Mouse (Mus musculus) ovary, postnatal 10 days (tissue): ENCODE results near the gene Kif26a.
A peak's percentile ranks its signal among the peaks of the same experiment; 100 is the strongest.

Experiments used
- DNase-seq: peaks from one replicate; pipeline ENCODE4 v3.0.0; 2022; ENCODE audit warnings: low spot score

Kif26a gene

DNA sequence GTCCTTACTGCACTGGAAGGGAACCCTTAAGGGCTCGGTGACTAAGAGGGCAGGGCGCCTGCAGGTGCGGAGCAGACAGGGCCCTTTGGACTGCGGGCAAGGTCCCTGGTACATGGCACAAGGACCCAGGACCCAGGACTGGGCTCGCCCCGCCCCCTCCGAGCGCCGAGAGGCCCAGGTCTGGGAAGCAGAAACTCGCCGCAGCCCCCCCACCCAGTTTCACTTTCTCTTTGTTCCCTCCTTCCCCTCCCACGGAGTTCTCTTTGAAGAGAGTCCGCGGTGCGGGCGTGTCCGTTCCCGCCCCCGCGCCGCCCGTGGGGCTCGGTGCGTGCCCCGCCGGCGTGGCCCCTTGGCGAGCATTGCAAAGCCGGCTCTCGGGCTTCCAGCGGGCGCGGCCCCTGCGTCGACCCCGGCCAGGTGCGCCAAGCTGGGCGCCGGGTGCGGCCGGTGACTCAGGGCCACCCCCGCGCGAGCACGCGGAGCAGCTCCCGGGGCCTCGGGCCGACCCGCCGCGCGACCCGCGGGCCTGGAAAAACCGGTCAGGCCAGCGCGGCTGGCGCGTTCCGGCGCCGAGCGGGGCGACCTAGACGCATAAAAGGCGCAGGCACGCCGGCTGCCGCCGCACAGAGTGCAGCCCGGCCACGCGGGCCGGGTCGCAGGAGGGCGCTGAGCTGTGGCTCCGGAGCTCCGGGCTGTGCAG lies 15.7 kb upstream of the Kif26a start:
- peak; percentile 55 for DNase-seq

DNA sequence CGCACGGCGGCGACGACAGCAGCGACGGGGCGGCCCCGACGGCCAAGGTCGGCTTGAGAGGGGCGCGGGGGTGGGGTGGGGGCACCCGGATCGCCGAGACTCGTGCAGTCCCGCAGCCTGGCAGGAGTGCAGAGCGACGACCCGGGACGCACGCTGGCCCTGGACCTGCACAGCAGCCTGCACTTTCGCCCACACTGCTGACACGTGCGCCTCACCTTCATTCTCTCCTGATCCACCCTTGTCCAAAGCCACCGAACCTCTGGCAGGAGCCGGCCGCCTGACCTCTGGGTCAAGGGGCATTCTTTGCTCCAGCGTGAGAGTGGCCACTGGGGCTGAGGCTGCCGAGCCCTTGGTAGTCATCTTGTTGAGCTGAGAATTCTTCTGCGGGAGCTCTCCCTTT lies 15.1 kb upstream of the Kif26a start:
- DNase-seq: no peak

- no peak for DNase-seq
Observed at GRCm38 (mm10) chr12:112140231-112140630, 5.8 kb upstream of the Kif26a start.

GRCm38 (mm10) chr12:112140745-112141144 lies 5.3 kb upstream of the Kif26a start:
- no peak for DNase-seq

DNA sequence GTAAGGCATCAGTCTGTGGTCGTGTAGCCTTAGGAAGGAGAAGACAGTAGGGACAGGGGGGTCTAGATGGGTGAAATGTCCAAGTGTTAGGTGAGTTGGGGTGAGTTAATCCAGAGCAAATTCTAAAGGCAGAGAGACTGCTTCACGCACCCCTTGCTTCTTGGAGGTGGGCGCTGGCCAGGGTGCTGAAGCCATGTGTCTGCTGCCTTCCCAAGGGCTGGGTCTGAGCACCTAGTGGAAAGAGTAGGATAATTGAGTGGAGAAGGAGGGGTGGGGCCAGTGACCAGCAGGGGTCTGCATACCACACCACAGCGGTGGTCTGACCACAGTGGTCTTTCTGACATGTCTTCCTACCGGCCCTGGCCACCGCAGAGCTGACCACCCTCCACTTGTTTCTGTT lies 4.7 kb upstream of the Kif26a start:
- no peak for DNase-seq

DNA sequence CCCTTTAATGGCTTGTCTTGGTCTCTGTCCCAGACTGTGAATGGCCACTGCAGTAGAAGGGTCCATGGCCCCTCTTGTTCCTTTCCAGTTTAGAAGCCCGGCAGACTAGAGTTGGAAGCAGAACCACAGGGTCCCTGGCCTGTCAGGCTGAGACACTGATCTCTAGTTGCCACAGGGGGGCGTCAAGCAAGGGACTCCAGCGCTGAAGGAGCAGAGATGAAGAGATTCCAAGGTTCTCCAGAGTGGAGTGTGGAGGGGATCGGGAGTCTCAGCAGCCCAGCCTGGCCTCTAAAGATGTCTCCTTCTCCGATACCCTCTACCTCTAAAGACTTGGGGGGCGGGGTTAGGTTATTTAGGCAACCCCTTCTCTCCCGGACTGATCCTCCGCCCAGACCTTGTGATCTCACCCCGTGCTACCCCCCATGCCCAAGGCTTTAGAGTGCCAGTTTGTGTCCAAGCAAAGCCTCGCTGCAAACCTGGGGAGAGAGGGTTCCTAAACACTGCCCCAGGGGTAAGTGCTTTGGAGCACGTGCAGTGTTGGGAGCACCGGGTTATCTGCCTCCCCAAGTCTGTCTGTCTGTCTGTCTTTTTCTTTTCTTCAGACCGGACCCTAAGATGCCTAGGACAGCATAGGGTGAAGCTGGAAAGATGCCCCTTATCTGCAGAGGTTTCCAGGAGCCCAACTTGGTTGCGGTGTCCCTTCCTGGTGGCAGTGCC lies 2.7 kb upstream of the Kif26a start:
- DNase-seq: no peak

DNA sequence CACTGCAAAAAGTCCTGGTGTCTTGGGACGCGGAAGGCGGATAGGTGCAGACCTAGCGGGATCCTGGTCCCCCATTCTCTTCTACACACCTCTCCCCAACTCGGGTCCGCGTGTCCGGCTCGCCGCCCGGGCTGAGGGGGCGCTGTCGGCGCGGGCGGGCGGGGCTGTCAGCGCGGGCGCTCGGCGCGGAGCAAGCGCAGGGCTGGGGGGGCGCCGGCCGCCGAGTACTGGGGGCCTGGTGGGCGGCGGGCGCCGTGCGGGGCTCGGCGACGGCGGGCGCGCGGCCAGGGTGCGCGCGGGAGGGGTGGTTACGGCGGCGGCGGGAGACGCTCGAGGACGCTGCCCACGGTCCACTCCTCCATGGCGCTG lies 2.2 kb upstream of the Kif26a start:
- no peak for DNase-seq

GRCm38 (mm10) chr12:112144377-112145115 lies 1.5 kb upstream of the Kif26a start:
- no peak for DNase-seq

- peak; percentile 88 for DNase-seq
Observed at GRCm38 (mm10) chr12:112145211-112145874, 665 bp upstream of the Kif26a start.

GRCm38 (mm10) chr12:112147365-112147764 lies 1.4 kb downstream of the Kif26a start:
- DNase-seq: no peak

DNA sequence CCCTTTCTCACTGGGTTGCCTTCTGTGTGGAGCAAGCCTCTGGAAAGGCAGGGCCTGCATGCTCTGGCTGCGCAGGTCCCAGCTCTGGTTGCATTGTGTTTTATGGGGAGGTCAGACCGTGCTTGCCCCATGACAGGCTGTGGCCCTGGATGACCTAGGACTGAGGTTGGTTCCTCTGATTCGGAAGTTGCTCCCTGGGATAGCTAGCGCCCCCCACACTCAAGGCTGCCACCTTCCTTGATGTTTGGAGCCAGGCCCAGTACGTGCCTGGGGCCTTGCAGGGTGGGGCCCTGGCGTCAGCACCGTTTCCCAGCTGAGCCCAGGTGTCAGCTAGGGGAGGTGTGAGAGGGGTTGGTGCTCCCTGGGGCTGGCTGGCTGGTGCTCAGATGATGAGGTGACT lies 4.0 kb downstream of the Kif26a start:
- no peak for DNase-seq

DNA sequence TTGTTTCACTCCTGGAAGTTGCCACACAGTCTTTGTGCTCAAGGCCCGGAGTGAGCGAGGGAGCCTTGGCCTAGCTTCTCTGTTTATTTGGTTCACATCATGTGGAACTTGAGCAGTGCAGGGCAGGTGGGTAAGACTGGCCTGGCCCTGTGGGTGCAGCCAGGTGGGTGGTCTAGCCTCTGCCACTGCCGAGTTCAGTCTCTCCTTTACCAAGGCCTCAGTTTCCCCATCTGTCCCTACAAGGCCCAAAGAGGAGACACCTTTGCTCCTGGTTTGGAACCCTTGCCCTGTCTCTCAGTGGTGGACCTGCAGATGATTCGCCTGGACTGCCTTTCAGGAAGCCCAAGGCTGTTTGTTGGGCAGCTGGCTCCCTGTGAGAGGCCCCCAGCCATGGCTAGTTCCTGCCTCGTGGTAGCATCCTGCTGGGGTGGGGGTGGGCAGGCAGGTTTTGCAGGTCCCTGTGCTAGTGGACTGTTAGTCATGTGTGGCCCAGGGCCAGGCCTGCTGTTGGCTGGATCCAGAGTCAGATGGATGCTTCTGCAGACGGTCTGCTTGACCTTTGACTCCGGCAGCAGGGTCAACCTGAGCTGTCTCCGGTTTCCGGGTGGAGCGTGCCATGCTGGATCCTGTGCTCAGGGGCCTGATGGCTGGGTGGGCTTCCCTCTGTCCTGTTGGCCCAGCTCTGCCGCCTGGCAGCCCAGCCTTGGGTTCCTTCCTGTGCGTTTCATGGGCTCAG lies 5.4 kb downstream of the Kif26a start:
- DNase-seq: no peak

DNA sequence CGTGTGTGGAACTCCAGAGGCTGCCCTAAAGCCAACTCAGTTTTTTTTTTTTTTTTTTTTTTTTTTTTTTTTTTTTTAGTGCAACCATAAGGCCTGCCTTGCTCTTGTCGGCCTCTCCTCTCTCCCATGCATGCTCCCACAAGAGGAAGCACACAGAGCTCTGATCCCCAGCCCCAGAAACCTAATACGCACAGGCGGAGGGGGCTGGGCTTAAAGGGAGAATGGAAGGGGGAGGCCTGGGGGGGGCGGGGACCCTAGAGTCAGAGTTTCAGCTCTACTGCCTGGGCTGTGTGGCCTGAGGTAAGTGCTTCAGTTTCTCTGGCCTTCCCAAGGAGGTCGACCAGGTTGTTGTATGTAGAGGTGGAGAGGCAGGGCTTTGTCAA lies 6.0 kb downstream of the Kif26a start:
- no peak for DNase-seq

DNA sequence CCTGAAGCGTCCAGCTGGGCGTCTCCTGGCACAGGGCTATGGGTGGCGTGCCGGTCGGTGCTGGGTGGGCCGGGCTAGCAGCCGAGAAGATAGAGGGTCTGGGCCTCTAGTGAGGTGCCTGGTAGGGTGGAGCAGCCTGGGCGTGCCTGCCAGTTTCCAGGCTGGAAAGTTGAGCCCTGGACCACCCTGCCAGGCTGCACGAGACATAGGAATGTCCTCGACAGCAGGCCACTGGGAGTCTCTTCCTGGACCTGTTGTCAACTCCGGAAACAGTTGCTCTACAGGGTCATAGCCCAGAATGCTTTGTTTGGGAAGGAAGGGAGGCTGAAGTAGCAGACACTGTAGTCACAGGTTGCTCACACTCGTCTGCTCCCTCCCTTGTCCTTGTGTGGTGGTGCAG lies 7.6 kb downstream of the Kif26a start:
- no peak for DNase-seq

DNA sequence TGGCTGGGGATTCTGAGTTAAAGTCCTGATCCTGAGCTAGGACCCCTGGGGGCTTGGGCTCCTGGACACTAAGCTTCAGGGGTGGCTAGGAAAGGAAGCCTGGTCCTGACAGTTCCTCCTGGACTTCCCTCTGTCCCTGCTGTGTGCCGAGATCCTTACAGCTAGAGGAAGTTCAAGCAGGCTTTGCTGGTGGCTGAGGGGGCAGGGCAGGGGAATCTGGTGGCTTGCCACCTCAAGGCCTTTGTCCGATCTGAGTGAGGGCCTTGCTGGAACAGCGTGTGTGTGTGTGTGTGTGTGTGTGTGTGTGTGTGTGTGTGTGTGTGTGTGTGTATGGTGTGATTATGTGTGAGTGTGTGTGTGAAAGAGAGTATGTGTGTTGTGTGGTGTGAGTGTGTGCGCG lies 8.5 kb downstream of the Kif26a start:
- no peak for DNase-seq

DNA sequence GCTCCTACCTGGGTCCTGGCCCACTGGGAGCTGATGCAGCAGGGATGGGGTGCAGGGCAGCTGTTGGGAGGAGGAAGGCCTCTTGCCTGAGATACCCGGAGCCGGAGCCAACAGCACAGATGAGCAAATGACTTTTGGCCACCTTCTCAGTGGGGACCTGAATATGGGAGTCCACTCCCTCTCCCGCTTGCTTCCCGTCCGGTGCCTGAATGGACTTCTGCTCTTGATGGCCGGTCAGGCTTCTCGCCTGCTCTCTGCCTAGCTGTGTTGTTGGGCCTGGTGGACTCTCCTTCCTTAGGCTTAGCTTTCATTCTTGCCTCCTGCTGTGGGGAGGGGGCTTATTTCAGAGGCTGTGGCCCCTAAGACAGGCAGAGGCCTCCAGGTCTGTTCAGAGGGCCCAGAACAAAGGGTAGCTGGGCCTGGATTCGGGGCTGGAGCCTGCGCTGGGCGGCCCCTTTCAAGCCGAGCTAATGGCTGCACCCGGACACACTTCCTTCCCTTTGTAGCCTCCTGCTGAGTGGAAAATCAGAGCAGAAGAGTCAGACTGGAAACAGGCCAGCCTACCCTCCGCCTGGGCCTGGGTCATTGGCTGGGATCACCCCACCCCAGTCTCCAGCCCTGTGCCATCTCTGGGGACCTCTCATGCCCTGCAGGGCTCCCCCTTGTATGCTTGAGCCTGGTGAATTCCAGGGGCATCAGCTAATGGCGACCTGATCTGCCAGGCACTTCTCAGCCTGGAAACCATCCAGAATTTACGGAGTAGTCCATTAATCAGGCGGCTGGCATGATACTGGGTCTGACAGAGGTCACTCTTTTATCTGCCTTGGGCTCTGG lies 9.4 kb downstream of the Kif26a start:
- no peak for DNase-seq

DNA sequence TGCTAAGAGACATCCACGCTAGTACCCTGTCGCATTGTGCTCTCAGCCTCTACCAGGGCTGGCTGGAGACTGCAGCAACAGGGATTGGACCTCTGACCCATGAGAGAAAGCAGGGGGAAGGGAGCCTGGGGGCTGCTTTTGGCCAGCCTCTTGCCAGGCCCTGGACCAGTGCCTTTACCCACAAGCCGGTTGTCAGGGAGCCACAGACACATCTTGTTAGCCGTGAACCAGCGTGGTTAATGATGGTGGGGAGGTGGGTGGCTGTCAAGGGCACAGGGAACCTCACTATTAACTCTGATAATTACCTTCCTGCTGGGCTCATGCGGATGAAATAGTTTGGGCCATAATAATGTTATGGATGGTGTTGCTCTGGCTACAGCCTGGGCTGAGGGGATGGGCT lies 10.8 kb downstream of the Kif26a start:
- DNase-seq: no peak

DNA sequence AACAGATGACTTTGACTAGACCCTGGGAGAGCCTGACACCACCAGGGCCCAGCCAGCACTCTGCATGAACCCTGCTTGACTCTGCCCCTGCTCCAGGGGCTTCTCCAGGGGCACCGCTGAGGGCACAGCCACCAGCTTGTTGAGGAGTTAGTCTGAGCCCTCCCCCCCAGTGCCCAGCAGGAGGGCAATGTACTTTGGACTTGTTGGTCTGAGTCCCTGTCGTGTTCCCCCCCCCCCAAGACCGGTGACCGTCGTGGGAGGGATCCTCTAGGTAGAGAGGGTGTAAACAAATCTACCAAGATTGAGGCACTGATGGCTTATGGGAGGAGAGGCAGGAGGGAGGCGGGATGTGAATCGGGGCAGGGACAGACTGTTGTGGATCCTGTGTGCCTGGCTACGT lies 12.2 kb downstream of the Kif26a start:
- DNase-seq: no peak

GRCm38 (mm10) chr12:112158784-112159183 lies 12.8 kb downstream of the Kif26a start:
- no peak for DNase-seq

DNA sequence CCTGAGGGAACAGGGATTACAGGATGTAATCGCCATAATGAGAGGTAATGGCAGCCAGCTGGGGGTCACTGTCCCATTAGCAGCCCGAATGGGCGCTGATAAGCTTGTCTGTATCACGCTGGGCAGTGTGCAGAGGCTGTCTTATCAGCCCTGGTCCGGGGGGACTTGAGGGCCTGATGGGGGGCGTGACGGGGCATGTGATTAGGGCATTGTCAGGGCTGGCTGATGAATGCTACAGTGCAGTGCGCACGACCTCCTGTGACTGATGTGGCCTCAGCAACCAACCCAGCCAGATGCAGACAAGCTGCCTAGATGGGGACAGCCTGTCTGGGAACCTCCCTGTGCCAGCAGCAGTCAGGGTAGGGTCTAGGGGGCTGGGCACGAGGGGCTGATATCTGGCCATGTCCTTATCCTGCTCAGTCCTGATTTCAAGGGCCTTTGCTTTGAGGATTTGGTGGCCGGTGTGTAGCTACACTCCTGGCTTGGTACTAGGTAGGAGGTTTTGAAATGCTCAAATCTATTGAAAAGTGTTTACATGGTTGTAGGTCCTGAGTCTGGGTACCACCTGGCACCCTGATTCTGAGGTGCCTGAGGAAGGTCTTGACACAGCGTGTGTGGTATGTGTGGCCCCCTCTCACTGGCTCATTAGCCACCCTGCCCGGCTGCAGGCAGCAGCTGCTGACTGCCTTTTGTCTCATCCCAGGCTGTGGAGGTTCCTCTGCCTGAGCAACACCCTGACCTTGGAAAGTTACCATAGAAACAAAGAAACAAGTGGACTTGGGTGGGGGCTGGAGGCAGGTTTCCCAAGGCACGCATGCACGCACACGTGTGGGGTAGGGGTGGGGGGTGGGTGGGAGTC lies 18.2 kb downstream of the Kif26a start:
- DNase-seq: no peak
